Mouse (Mus musculus) kidney, adult 8-10 months (tissue): ENCODE results near the gene S100a9.

Experiments
- DNase-seq, 2 experiments: peaks; one replicate each; pipeline ENCODE4 v3.0.0; 2022

S100a9 gene

DNA sequence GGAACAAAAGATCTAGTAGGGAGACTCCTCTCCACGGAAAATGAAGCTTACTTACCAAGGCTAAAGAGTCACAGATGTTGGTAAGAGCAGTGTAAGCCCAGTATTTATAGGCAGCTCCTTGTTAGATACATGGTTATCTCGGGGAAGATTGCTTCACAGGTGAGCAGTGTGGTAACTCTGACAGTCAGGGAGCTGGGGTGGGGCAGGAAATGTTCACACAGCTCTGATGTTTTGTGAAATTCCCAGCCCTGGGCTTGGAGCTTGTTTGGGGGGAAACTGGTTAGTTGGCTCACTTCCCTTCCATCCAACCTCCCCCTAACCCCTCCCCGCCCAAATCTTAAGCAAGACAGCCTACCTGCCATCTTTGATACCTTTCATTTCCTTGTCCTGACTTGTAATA is at the start of gene S100a9:
S100a9 (minus strand) TSS at position 109 of the 400 bp plus-strand sequence.
- no peak for DNase-seq

DNA sequence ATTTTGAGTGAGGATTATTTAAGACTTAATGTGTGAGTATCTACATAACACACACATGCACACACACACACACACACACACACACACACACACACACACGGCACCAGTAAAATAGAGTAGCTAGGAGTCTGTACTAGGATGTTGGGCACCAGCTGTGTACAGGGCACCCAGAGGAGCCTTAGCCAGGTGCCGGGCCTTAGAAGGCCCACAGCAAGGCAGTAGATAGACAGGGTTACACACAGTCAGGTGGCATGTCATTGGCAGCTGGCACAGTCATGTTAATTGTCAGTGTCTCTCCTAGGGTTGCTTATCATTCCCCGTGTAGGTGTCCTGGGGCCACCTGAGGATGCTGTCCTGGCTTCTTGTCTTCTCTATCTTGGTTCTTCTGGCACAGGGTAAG is 31.1 kb upstream of the S100a9 start, which contains the start of gene Pglyrp4:
Pglyrp4 (plus strand) TSS at position 301 of the 400 bp plus-strand sequence.
- DNase-seq, result no peak

DNA sequence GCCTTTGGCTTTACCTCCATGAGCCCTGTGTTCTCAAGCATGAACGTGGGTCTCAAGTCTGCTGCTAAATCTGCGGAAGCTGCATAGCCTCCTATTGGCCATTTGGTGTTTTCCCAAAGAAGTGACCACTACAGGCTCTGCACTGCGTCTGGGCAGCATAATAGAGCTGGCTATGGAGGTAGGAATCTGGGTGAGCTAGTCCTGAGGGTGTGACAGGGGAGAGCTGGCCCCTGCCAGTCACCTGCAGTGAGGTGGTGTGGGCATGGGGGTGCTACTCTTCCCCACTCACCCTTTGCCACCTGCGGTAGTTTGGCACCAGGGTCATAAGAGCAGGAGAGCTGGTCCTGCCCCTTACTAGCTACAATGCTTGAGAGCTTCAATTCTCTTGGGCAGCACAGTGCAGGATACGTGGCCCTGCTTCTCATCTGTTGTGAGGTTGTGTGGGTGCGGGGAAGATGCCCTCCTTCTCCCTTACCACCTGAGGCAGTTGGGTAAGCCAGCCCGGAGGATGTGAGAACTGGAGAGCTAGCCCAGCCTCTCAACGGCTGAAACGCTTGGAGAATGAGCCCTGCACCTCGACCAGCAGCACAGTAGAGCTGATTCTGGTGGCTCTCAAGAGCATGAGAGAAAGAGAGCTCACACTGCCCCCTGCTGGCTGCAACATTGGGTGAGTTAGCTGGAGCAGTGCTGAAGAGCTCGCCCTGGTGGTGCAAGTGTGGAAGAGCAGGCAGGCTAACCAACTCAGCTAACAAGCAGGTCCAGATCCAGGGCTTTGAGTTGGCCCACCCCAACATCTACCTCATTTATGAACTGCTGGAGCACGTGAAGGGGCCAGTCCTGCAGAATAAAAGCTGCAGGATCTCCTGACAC is 14.3 kb upstream of the S100a9 start:
- peak; percentile 63 to 90 for DNase-seq

DNA sequence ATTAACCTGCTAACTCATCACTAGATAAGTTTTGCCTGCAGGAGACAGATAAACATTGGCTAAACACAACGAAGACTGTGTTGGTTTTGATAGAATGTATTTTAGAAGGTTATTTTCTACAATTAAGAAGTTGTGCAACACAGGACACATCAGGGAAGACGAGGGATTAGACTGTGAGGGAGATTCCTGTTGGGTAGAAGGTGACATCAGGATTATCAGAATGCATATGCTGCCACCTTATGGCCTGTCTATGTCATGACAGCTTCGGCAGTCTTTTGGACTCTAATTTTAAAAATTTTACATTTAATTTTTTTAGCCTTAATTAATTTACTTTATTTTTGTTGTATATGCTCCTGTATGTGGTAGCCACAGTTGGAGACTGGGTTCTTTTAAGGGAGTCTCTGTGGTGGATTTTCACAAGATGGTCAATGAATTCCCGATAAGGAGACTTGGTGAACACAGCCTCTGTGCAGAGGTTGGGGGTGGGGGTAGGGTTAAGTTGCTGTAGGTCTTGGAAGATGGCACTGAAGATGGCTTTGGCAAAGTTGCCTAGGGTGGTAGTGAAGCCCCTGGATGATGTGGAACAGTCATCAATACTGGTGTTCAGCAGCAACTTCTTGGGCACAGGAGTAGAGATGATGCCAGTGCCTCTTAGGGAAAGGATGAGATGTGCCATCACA is 13.1 kb upstream of the S100a9 start:
- DNase-seq, result peak in 1 of 2 experiments; percentile 4

DNA sequence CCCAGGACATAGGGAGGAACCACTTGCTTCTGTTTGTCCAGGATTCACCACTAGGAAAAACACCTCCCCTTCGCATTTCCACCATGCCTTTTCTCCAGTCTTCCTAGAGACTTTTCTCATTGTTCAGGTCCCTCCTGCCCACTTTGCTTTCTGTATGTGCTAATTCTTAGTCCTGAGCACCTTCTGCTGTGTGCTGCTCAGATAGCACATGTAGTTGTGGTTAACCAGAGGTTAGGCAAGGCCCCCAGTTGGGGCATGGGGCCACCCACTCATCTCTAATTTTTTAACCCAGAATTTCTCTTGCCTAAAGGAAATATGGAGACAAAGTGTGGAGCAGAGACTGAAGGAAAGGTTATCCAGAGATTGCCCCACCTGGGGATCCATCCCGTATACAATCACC is 6.7 kb upstream of the S100a9 start:
- DNase-seq, result no peak

DNA sequence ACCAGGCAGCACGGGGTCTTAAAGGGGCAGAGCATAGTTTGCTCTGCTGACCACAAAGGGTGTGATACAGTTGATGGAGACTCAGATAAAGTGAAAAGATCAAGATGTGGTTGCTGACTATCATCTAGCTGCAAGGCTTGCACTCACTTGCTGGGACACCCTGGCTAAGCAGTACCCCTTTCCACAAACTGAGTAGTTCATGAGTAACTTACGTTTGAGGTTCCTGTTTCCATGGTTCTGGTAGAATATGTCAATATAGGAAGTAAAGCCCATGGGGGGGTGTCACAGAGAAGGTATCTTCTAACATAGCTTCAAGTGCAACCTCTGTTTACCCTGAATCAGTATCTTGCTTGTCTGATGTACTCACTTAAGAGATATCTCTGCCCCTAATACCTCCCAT is 2.0 kb downstream of the S100a9 start:
- DNase-seq, result no peak

DNA sequence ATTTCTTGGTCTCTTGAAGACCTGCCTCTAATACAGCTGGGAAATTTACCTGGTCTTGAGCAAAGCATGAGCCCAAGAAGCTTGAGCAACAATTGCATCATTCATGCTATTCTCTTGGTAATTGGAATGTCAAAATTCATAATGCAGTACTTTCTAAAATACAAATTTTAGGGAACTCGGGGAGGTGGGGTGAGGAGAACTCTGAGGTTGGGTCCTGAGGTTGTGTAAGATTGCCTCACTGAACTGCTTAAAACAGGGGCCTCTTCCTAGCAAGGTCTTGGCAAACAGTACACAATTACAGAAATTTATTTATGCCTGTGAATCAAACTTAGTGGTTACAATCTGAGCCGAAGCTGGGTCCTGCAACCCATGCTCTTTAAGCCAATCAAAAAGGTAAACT is 8.7 kb downstream of the S100a9 start:
- no peak for DNase-seq

DNA sequence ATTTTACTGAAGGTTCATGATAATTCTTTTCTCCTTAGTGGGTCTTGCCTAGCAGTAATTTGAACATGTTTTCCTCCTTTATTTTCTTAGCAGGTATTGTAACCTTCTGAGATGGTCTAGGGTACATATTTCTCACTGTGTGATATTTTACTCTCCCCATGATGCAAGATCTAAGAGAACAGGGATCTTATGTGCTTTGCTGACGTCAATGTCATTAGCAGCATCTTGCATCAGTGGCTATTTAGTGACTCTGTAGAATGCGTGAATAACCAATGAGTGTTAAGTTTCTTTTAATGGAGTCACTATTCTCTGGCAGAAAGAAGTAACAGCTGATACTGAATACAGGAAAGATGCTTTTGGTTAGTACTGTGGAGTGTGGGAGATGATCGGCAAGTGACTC is 11.6 kb downstream of the S100a9 start:
- no peak for DNase-seq

DNA sequence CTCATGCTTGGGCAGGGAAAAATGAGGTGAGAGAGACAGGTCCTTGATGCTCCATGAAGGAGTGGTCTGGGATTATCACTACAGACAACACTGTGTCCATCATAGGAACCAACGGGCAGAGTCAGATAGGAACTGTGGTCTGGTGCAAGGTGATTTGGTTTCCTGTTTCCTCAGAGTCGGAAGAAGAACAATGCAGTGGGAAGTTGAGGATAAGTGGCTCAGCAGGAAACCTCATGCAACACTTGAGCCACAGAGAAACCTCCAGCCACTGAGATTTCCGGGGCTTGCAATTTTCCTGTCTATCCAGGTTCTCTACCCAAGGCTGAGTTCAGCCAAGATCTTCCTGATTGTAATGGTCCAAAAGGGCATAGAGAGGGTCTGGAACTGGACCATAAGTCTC is 16.9 kb downstream of the S100a9 start:
- no peak for DNase-seq

DNA sequence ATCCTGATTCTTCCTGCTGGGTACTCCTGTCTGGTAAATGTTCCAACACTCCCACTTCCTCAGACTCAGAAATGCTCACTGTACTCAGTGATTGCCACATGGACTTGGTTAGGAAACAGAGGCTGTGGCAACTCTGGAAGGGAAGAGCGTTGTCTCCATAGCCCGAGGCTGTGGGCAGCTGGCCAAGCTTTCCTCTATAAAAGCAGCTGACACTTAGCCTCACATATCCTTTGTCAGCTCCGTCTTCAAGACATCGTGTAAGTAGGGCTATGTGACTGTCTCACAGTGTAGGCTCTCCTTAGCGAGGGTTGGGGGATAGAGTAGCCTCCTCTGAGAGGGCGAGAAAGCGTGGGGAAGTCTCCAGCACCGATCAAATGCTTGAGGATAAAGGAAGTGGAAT is 26.7 kb downstream of the S100a9 start, which contains the start of gene S100a8:
S100a8 (plus strand) TSS at position 133 of the 400 bp plus-strand sequence.
- no peak for DNase-seq

DNA sequence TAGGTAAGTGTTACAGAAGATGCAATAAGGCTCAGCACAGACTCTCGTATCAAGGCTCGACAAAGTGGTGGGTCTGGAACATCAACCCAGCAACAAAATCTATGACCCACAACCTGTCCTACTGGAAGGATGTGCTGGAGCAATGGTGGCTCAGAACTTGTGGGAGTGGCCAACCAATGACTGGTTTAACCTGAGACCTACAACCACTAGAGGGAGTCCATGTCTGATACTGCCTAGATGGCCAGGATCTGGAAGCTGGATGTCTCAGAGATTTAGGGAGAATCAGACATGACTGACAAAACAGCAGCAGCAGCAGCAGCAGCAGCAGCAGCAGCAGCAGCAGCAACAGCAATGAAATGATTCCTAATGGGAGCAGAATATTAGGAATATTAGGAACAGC is 31.3 kb downstream of the S100a9 start:
- peak in 1 of 2 experiments; percentile 7 for DNase-seq

DNA sequence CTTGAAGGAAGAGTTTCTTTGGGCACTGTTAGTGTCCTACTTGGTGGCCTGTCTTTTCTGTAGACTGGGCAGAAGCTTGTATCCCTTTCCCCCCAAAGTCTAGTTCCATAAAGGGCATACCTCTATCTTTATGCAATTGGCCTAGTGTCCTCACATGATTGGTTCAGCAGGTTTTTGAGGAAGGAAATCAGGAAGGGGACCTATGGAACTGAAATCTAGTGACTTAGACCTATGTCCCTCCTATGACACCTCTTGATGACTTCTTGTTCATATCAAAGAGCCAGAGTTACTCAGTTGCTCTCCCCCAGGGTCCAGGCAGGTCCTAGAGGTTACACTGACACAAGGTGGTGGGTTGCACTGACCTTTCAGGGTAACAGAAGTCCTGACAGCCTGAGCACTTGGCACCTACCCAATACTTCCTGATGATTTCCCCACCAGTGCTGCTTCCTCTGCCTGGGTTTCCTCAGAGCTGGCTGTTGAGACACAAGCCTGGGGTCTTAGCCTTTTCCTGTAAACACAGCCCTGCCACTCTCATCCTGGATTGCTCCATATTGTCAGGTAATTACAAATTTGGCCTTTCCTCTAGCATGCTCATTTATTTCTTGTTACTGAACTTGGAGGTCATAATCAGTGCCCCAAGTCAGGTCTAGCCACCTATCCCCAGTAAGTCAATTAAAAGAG is 36.0 kb downstream of the S100a9 start:
- no peak for DNase-seq

DNA sequence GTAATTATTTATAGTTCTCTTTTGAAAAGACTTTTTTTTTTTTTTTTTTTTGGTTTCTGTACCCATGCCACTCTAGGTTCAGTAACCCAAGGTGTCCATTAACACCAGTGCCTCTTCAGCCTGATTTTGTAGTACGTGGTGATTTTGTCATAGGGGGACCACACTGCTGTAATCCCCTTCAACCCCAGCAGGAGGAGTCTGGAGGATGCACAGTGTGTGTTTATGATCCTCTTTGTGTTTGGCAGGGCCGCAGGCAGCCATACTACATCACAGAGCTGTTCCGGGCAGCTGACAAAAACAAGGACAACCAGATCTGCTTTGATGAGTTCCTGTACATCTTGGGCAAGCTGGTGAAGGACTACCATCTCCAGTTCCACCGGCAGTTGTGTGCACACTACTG is 38.1 kb downstream of the S100a9 start:
- no peak for DNase-seq

DNA sequence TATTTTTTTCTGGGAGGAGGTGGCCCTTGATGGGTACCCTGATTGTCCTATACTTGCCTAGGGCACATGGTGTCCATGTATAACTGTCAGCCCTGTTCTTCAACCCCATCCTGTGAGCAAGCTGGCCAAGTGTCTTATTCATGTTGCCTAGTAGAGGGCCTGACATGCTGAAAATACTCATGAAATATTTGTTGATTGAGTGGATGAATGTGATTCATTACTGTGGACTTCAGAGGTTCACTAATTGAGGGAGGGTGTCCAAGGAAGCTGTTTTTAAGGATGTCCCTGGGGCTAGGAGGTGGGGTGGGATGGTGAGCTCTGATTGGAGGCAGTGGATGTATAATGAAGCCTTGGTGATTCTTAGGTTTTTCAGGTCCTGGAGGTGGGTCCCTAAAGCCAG is 41.8 kb downstream of the S100a9 start, which contains the start of gene S100a7a:
S100a7a (plus strand) TSS at position 301 of the 400 bp plus-strand sequence.
- no peak for DNase-seq

DNA sequence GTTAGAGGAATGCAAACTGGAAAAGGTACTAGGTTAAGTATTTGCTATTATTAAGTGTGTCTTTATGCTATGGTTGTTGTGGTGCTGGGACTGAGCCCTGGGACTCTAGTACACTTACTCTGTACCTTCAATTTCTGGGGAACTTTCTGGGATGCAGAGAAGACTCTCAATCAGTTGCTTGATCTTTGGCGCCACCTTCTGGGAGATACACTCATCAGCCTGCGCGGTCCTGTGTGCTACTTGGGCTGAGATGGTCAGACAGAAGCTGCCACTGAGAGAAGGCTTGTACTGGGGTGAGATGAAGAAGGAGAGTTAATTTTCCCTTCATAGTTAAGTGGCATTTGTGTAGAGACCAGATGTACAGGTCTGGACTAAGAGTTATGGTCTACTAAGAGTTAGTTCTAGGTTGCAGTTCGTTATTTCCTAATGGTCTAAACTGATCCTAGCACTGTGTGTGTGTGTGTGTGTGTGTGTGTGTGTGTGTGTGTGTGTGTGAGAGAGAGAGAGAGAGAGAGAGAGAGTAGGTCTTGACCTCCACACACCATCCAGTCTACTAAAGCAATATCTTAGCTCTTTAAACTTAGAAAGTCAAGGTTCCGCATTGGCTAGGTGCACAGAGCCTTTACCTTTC is 42.5 kb downstream of the S100a9 start:
- DNase-seq, result peak; percentile 14 to 72

DNA sequence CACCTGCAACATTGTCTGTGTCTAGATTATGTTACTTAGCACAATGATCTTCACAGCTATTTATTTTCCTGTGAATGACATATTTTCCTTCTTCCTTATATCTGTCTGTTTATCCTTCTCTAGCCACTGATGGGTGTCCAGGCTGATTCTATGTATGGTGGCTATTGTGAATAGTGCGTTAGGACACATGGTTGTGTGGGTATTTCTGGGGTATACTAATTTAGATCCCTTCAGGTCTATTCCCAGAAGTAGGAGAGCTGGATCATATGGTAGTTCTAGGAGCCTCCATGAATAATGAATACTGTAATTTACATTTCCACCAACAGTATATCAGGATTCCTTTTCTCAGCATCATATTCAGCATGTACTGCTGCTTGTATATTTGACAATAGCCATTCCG is 45.7 kb downstream of the S100a9 start:
- no peak for DNase-seq

DNA sequence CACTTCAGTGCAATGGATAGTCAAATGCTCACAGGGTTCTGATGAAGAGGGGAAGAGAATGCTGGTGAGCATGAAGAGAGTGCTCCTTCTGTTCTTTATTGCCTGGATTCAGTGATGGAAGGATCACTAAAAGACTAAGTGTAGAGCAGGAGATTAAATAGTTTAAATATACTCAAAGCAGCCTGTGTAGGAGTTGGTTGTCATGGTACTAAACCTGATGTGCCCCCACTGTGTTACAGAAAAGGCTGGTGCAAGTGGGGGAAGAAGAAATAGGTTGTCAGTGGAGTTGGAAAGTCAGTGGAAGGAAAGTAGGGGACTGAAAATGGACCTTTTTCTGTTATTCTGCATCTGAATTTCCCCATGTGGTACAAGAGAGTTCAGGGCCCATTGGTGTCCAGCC is 46.5 kb downstream of the S100a9 start:
- DNase-seq, result no peak

DNA sequence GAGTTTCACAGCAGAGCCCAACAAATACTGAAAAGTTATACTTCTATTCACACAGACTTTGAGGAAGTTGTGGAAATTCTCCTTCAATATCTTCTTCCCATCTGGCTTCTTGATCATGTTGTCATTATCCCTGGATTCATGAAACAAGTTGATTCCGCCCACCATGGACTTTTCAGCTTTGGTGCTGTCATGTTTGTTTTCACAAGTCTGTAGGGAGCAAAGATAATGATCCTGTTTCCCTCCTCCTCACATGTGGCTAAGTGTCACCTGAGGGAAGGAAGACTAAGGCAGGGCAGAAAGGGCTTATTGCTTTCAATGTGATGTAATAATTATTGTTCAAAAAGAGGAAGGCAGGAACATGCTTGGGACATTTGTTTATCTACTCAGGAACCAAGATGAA is 48.2 kb downstream of the S100a9 start:
- no peak for DNase-seq

DNA sequence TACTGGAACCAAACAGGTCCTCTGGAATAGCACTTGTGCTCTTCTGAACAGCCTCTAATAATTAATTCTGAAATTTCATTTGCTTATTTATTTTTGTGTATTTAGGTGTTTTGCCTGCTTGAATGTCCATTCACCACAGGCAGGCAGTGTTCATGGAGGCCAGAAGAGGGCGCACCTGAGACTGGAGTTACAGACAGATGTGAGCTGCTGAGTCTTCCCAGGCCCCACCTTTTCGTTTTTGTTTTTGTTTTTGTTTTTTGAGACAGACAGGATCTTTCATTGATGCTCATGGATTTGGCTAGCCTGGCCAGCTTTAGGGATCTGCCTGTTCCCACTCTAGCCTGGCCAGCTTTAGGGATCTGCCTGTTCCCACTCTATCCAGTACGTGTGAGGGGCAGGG is 51.3 kb downstream of the S100a9 start:
- peak; percentile 13 to 66 for DNase-seq
